Mouse (Mus musculus) forebrain, embryonic 14.5 days (tissue): Measurements from ENCODE around the gene Robo4. TPM values are rescaled to one million over a fixed set of nuclear protein-coding genes. Genes with fewer than 3 reads are reported as not detected.

Experiments used
- ATAC-seq: fragments of 200-750 bp; cut with Nextera tagmentation; 2 replicates; pipeline ENCODE4 v1.8.0; 2017; ENCODE audit warnings: mild to moderate bottlenecking, moderate library complexity
- DNase-seq: peaks from one replicate; pipeline ENCODE4 v3.0.0-alpha.2; 2015; ENCODE audit warnings: low spot score
- H3K27ac ChIP-seq: fragments of 300-500 bp; sonication (generic); 2 replicates; pipeline ENCODE4 v1.5.1; 2014; ENCODE audit warnings: low read depth, mild to moderate bottlenecking, control low read depth, low read length, moderate library complexity
- H3K27me3 ChIP-seq: fragments of 300-500 bp; sonication (generic); replicated peaks from 2 replicates; pipeline ENCODE4 v1.6.1; 2014; ENCODE audit warnings: low read length, control low read depth, mixed read lengths; ENCODE audit not compliant: control insufficient read depth, insufficient read depth
- H3K36me3 ChIP-seq: fragments of 300-500 bp; sonication (generic); 2 replicates; pipeline ENCODE4 v1.6.1; 2014; ENCODE audit warnings: low read length, control low read depth; ENCODE audit not compliant: control insufficient read depth, insufficient read depth
- H3K4me1 ChIP-seq: fragments of 300-500 bp; sonication (generic); 2 replicates; pipeline ENCODE4 v1.6.1; 2014; ENCODE audit warnings: antibody characterized with exemption, low read length, control low read depth; ENCODE audit not compliant: control insufficient read depth, insufficient read depth
- H3K4me2 ChIP-seq: fragments of 300-500 bp; sonication (generic); 2 replicates; pipeline ENCODE4 v1.6.1; 2014; ENCODE audit warnings: mild to moderate bottlenecking, control low read depth, low read length
- H3K4me3 ChIP-seq: fragments of 300-500 bp; sonication (generic); 2 replicates; pipeline ENCODE4 v1.5.1; 2014; ENCODE audit warnings: low read depth, low read length, control low read depth
- H3K9ac ChIP-seq: fragments of 300-500 bp; sonication (generic); 2 replicates; pipeline ENCODE4 v1.6.1; 2014; ENCODE audit warnings: mild to moderate bottlenecking, low read length, control low read depth, moderate library complexity
- H3K9me3 ChIP-seq: fragments of 300-500 bp; sonication (generic); replicated peaks from 2 replicates; pipeline ENCODE4 v1.6.1; 2016; ENCODE audit warnings: low read length, control low read depth, mixed read lengths; ENCODE audit not compliant: control insufficient read depth
- WGBS: fragments of 180-500 bp; shearing (Covaris S2); extraction: QIAGEN DNeasy Blood & Tissue Kit; methylation state at CpG from one replicate; pipeline ENCODE4 v1.1.7; 2014; 5-methylcytosine and 5-hydroxymethylcytosine counted together
- polyA plus RNA-seq: library from polyadenylated mRNA; unstranded; fragments of >200 nt; fragmentation: Nextera tagmentation; extraction: Ambion mirVana; gene quantifications from 2 replicates; pipeline ENCODE4 v1.2.1, GENCODE M21; 2014

Gene Robo4
- polyA plus RNA-seq, 1 experiment from 2014 or later = 3.3 TPM

- Histone ChIP-seq H3K9me3 (no peaks in the 10 kb centered on the region), H3K4me1 (no peaks in the 10 kb centered on the region), H3K27ac (no peak overlapping the region), H3K36me3 (no peaks in the 10 kb centered on the region), H3K27me3 (no peaks in the 10 kb centered on the region), H3K4me3 (no peak overlapping the region), H3K9ac (no peak overlapping the region), H3K4me2 (no peak overlapping the region)
- ATAC-seq = no peak
- 49% methylated on average over 2 of the region's 2 CpGs for WGBS
- no peak for DNase-seq
Measured at GRCm38 (mm10) chr9:37392071-37392470, 9.6 kb upstream of the Robo4 start.

DNA sequence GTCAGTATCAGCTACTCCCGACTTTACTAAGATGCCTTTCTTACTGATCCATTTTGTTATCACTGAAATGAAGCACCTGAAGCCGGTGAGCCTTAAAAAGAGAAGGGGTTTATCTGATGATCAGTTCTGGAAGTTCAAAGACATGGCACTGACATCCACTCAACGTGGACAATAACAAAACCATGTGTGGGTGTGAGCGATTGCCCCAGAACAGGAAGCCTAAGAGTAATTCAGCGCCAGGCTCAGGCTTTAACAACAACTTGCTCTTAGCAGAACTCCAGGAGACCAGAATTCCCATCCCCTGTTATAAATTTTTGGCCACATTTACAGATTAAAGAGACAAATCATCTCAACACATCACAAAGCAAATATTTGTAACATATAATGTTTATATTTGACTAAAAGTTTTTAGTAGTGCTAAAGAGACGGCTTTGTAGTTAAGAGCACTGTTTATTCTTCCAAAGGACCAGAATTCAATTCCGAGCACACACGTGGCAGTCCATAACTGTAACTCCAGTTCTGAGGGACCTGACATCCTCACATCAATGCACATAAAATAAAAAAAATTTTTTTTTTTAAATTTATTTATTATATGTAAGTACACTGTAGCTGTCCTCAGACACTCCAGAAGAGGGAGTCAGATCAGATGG lies 8.1 kb upstream of the Robo4 start:
- H3K9me3 ChIP-seq = no peaks in the 10 kb centered on the region
- H3K36me3 ChIP-seq = no peaks in the 10 kb centered on the region
- no peak overlapping the region for H3K4me3 ChIP-seq
- no peak overlapping the region for H3K27ac ChIP-seq
- DNase-seq (no peak), ATAC-seq (no peak)
- no peak overlapping the region for H3K9ac ChIP-seq
- H3K27me3 ChIP-seq = no peaks in the 10 kb centered on the region
- no peak overlapping the region for H3K4me2 ChIP-seq
- WGBS = 86% methylated on average over 8 of the region's 8 CpGs
- no peaks in the 10 kb centered on the region for H3K4me1 ChIP-seq

- no peak overlapping the region for H3K9ac ChIP-seq
- no peaks in the 10 kb centered on the region for H3K9me3 ChIP-seq
- H3K4me3 ChIP-seq = no peak overlapping the region
- H3K27ac ChIP-seq = no peak overlapping the region
- no peaks in the 10 kb centered on the region for H3K36me3 ChIP-seq
- no peak overlapping the region for H3K4me2 ChIP-seq
- DNase-seq = no peak
- 64% methylated on average over 2 of the region's 2 CpGs for WGBS
- no peak for ATAC-seq
- no peaks in the 10 kb centered on the region for H3K4me1 ChIP-seq
- H3K27me3 ChIP-seq = no peaks in the 10 kb centered on the region
Measured at GRCm38 (mm10) chr9:37400585-37400984, 1.1 kb upstream of the Robo4 start.

DNA sequence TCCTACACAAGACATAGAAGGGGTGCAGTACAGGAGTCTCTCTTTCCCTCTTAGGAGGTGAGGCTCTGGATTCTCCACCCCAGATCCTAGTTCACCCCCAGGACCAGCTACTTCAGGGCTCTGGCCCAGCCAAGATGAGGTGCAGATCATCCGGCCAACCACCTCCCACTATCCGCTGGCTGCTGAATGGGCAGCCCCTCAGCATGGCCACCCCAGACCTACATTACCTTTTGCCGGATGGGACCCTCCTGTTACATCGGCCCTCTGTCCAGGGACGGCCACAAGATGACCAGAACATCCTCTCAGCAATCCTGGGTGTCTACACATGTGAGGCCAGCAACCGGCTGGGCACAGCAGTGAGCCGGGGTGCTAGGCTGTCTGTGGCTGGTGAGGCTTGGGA lies 804 bp downstream of the Robo4 start:
- Histone ChIP-seq H3K27ac (no peak overlapping the region), H3K9me3 (no peaks in the 10 kb centered on the region), H3K4me2 (no peak overlapping the region), H3K9ac (no peak overlapping the region), H3K27me3 (no peaks in the 10 kb centered on the region), H3K4me1 (no peaks in the 10 kb centered on the region), H3K36me3 (no peaks in the 10 kb centered on the region), H3K4me3 (no peak overlapping the region)
- DNase-seq (no peak), ATAC-seq (no peak)
- WGBS = 91% methylated on average over 7 of the region's 7 CpGs

DNA sequence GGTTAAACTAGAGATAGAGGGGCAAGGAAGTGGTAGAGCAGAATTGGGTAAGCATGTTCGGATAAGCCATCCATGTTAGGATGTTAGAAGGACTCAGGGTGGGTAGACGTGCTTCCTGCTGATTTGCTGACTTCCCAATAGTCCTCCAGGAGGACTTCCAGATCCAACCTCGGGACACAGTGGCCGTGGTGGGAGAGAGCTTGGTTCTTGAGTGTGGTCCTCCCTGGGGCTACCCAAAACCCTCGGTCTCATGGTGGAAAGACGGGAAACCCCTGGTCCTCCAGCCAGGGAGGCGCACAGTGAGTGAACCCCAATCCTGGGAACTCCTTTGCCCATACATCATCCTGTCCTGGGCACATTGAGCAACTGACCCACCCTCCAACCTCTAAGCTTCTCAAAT lies 1.3 kb downstream of the Robo4 start:
- Histone ChIP-seq H3K9ac (no peak overlapping the region), H3K9me3 (no peaks in the 10 kb centered on the region), H3K4me2 (no peak overlapping the region), H3K27ac (no peak overlapping the region), H3K27me3 (no peaks in the 10 kb centered on the region), H3K4me1 (0 out of 2 replicates have a peak, but pooled peaks cover 1% of the 10 kb centered on the region), H3K36me3 (no peaks in the 10 kb centered on the region), H3K4me3 (no peak overlapping the region)
- no peak for DNase-seq
- WGBS = 92% methylated on average over 7 of the region's 7 CpGs
- no peak for ATAC-seq

- H3K9ac ChIP-seq = no peak overlapping the region
- 0% methylated on average over 1 of the region's 1 CpGs for WGBS
- H3K4me2 ChIP-seq = no peak overlapping the region
- no peaks in the 10 kb centered on the region for H3K9me3 ChIP-seq
- no peaks in the 10 kb centered on the region for H3K36me3 ChIP-seq
- H3K27me3 ChIP-seq = no peaks in the 10 kb centered on the region
- H3K4me3 ChIP-seq = no peak overlapping the region
- no peak overlapping the region for H3K27ac ChIP-seq
- H3K4me1 ChIP-seq = 0 out of 2 replicates have a peak, but pooled peaks cover 3% of the 10 kb centered on the region
- ATAC-seq (peak; percentile 57), DNase-seq (peak; percentile 58)
Measured at GRCm38 (mm10) chr9:37406372-37406771, 4.7 kb downstream of the Robo4 start.

DNA sequence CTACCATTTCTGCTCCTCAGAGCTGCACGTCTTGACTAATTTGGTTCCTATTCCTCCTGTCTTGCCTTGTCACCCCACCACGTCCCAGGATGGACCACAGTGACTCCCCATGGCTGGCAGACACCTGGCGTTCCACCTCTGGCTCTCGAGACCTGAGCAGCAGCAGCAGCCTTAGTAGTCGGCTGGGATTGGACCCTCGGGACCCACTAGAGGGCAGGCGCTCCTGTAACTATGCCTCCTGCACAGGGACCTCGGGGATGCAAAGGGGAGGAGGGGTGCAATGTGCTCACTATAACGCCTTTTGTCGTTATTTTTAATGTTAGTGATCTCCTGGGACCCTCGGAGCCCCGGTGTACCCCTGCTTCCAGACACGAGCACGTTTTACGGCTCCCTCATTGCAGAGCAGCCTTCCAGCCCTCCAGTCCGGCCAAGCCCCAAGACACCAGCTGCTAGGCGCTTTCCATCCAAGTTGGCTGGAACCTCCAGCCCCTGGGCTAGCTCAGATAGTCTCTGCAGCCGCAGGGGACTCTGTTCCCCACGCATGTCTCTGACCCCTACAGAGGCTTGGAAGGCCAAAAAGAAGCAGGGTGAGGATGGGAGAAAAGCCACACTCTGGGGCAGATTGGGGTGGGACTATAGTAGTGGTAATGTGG lies 6.3 kb downstream of the Robo4 start:
- Histone ChIP-seq H3K4me2 (peak overlapping the region; percentile 38), H3K4me3 (no peak overlapping the region), H3K9me3 (no peaks in the 10 kb centered on the region), H3K4me1 (0 out of 2 replicates have a peak, but pooled peaks cover 3% of the 10 kb centered on the region), H3K27me3 (no peaks in the 10 kb centered on the region), H3K27ac (no peak overlapping the region), H3K36me3 (no peaks in the 10 kb centered on the region), H3K9ac (peak overlapping the region; percentile 35)
- DNase-seq = peak; percentile 49
- ATAC-seq = peak; percentile 71
- 12% methylated on average over 19 of the region's 19 CpGs for WGBS

- Histone ChIP-seq H3K4me2 (no peak overlapping the region), H3K27ac (no peak overlapping the region), H3K9ac (no peak overlapping the region), H3K9me3 (no peaks in the 10 kb centered on the region), H3K36me3 (no peaks in the 10 kb centered on the region), H3K4me1 (0 out of 2 replicates have a peak, but pooled peaks cover 3% of the 10 kb centered on the region), H3K27me3 (no peaks in the 10 kb centered on the region), H3K4me3 (no peak overlapping the region)
- WGBS = 82% methylated on average over 8 of the region's 8 CpGs
- DNase-seq (no peak), ATAC-seq (no peak)
Measured at GRCm38 (mm10) chr9:37409698-37410445, 8.2 kb downstream of the Robo4 start.

DNA sequence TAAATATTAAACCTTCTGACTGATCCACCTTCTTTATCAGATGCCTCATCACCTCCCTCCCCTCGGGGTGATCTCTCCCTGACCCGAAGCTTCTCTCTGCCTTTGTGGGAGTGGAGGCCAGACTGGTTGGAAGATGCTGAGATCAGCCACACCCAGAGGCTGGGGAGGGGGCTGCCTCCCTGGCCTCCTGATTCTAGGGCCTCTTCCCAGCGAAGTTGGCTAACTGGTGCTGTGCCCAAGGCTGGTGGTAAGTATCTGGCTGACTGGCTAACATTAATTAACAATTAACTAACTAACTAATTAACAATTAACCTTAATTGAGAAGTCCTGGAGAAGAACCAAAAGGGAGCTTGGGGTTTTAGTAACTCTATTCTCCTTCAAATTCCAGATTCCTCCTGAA lies 11.3 kb downstream of the Robo4 start:
- H3K27ac ChIP-seq = no peak overlapping the region
- no peaks in the 10 kb centered on the region for H3K27me3 ChIP-seq
- H3K4me1 ChIP-seq = 0 out of 2 replicates have a peak, but pooled peaks cover 2% of the 10 kb centered on the region
- DNase-seq (no peak), ATAC-seq (no peak)
- WGBS = 51% methylated on average over 3 of the region's 3 CpGs
- H3K36me3 ChIP-seq = no peaks in the 10 kb centered on the region
- H3K9ac ChIP-seq = no peak overlapping the region
- no peaks in the 10 kb centered on the region for H3K9me3 ChIP-seq
- H3K4me3 ChIP-seq = no peak overlapping the region
- no peak overlapping the region for H3K4me2 ChIP-seq
